Mouse (Mus musculus) kidney, adult 11 months (tissue): Measurements from ENCODE around the gene Cfap43.
"Not testable (repeated sequence)": the region's sequence is repeated elsewhere in the genome, so short reads cannot be mapped to it uniquely, and the experiment has no call there.

ENCODE experiments used
- DNase-seq: peaks from one replicate; pipeline ENCODE4 v3.0.0; 2022

Gene Cfap43

GRCm38 (mm10) chr19:47884296-47885085 is 34.6 kb downstream of the Cfap43 start:
- DNase-seq: no peak

DNA sequence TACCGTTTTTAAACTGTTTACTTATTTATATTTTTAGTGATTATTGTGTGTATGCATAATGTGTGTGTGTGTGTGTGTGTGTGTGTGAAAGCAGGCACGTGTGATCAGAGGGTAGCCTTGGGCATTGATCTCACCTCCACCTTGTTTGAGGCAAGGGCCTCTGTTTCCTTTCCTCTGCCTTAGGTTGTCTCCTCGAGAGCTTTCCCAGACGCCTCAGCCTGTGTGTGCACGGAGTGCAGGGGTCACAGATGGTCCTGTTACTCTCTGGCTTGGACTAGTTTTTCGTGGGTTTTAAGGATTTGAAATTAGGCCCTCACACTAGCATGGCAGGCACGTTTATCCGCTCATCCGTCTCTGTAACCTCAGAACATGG is 36.2 kb downstream of the Cfap43 start:
- no peak for DNase-seq

DNA sequence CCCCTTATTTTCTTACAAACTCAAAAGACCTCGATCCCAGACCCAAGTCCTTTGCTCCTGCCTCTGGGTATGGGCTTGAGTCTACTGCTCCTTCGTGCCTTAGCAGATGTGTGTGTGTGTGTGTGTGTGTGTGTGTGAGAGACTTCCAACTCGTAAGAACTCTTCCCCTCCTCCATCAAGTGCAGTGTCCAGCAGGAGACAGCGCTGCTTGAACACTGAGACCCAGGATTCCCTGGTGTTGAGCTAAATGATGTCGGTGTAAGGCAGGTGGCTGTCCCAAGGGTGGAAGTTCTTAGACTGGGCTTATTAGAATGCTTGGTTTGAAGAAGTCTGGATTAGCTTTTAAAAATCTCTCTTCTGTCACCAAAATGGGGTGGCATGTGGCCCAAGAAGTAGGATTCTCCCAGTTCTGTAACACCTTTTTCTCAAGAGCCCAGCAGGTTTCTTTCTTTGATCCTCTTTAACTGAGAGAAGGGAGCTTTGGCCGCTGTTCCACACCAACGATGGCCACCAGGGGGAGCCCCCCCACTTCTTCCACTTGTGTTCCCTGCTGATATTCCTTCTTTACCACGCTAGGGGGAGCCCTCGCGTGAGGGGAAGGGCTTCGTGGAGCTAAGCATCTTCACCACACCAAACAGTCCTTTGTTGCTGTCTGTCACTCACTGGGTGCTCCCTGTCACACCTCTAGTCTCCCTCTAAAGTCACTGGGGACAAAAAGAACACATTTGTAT is 36.8 kb downstream of the Cfap43 start:
- DNase-seq: peak; percentile 51

DNA sequence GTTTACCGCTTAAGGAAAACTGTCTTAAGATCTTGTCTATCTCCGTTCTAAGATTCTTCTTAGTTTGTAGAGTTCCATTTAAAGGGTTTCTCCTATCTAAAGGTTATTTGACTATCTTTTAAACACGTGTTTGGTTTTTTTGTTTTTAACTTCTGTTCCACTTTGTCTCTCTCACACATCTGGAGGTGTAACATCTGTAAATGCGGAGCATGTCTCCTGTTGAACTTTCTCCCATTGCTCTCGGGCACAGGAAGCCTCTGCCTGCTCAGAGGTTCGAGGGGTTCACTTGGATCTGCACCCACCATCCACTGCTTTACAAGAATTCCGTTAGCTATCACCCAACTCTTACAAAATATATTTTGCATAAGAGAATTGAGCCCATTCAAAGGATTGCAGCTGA is 37.5 kb downstream of the Cfap43 start:
- DNase-seq: no peak

GRCm38 (mm10) chr19:47876252-47876651 is 42.8 kb downstream of the Cfap43 start:
- DNase-seq: no peak

DNA sequence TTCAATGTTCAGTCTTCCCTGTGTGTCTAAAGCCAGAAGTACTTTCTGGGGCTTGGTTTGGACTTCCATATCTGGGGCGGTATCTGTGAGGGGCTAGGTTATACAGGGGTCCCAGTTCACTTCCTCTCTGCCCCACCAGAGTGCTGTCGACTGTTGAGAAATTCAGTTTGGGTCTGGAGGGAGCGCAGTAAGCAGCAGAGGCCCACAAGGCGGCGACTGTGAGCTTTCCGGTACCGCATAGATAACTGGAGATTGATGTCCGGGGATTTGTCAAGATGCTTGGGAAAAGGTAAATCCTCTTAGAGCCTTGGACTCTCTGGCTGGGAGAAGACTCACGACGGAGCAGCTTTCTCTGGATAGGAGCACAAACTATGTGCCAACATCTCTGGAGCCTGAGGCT is 47.6 kb downstream of the Cfap43 start:
- DNase-seq: no peak

GRCm38 (mm10) chr19:47870102-47870666 is 48.9 kb downstream of the Cfap43 start:
- no peak for DNase-seq

DNA sequence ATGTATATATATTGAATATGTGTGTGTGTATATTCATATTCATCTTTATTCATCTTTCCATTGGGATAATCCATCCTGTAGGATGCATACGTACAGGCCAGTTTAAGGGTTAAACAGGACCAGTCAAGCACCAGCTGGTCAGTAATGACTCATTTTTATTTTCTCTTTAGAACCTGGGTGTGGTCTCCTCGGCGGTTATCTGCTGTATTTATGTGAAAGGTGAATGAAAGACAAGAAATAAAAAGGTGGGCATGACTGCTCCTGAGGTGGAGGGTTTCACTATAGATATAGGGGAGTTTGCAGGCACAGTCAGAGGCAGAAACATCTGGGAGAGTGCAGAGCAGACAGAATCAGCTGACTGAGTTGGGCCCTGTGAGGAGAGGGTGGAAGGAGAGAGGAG is 49.6 kb downstream of the Cfap43 start:
- no peak for DNase-seq

GRCm38 (mm10) chr19:47868951-47869350 is 50.1 kb downstream of the Cfap43 start:
- DNase-seq: no peak

GRCm38 (mm10) chr19:47867628-47868175 is 51.4 kb downstream of the Cfap43 start:
- DNase-seq: no peak

GRCm38 (mm10) chr19:47865353-47865947 is 53.6 kb downstream of the Cfap43 start, which contains the start of gene Gsto2:
Gene Gsto2, plus strand, starts transcription at chr19:47865534.
- peak; percentile 94 for DNase-seq

DNA sequence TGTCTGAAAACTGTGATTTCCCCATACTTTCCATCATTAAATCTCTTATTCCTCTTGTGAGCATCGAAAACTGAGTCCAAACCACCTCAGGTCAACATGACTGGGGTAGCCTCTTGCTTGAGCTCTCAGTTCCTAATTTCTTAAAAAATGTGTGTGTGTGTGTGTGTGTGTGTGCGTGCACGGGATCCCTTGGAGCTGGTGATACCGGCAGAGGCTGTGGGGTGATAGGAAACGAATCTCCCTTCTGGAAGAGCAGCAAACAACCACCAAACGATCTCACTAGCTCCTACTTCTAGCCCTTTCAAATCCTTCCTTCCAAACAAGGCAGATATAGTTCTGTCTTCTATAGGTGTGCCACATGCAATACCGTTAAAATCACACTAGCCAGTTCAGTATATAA is 54.4 kb downstream of the Cfap43 start:
- DNase-seq: no peak

DNA sequence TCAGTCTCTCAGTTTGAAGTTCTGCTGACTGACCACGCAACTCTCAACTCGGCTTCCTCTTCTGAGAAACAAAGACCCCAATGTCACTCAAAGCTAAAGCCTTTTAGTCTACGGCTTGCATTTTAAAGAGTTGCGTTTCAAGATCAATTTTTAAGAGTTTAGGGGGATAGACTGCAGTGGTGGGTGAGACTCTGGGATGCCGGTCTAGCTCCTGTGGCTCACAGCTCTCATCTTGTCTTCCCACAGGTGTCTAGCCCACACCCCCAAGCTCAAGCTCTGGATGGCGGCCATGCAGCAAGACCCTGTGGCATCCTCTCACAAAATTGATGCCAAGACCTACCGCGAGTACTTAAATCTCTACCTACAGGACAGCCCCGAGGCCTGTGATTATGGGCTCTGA is 55.0 kb downstream of the Cfap43 start:
- DNase-seq: no peak

GRCm38 (mm10) chr19:47862581-47862980 is 56.5 kb downstream of the Cfap43 start:
- DNase-seq: no peak

DNA sequence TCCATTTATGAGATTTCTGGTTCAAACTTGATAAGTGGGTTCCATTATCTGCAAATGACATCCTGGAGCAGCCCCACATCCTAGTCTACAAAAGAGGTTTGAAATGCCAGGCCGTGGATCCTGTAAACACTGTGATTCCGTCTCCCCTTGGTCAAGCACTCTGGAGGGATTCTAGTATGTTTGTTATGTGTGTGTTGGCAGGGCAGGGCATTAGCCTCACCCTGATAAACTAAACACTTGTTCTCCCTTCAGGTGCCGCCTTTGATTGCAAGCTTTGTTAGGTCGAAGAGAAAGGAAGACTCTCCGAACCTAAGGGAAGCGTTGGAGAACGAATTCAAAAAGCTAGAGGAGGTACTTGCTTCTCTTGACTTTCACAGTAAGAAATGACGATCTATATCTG is 59.9 kb downstream of the Cfap43 start:
- no peak for DNase-seq

- DNase-seq: no peak
Observed at GRCm38 (mm10) chr19:47857957-47858942, 60.8 kb downstream of the Cfap43 start.

DNA sequence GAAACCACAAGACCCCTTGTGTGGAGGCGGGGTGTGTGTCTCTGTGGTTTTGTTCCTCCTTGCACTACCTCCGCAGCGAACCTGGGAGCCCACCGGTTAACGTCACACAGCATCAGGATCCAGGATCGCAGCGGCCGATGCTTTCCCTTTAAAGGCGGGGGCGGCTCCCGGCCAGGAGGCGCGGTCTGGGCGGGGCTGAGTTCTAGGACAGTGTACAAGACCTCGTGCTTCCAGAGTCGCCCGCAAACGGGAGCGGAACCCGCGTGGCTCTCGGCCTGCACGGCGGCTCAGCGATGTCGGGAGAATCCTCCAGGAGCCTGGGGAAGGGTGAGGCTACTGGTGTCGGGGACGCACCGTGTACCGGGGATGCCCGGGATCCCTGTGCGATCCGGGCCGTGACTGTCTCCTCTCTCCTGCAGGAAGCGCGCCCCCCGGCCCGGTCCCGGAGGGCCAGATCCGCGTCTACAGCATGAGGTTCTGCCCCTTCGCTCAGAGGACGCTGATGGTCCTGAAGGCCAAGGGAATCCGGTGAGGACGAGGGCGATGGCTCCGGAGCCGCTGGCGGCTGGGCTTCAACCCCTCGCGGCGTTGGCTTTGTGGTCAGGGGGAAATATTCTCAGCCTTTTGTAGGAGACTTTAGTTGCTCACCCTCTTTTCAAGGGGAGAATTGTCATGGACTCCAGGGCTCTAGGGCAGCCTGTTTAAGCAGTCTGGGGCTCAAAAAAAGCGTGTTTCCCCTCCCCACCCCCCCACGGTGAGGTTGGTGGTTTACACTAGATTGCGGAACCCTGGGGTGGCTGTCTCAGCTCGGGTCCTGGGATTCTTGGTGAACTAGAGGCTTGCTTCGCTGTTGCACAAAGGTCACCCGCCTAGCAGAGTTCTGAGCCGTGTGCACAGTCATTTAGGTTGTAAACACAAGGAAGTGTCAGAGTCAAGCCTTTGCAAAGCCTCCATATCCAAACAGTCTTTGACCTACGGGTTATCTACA is 64.0 kb downstream of the Cfap43 start, which contains the start of gene Gsto1:
TSS of gene Gsto1 (plus strand) at position 175 of the 988 bp plus-strand sequence.
- peak; percentile 86 for DNase-seq

DNA sequence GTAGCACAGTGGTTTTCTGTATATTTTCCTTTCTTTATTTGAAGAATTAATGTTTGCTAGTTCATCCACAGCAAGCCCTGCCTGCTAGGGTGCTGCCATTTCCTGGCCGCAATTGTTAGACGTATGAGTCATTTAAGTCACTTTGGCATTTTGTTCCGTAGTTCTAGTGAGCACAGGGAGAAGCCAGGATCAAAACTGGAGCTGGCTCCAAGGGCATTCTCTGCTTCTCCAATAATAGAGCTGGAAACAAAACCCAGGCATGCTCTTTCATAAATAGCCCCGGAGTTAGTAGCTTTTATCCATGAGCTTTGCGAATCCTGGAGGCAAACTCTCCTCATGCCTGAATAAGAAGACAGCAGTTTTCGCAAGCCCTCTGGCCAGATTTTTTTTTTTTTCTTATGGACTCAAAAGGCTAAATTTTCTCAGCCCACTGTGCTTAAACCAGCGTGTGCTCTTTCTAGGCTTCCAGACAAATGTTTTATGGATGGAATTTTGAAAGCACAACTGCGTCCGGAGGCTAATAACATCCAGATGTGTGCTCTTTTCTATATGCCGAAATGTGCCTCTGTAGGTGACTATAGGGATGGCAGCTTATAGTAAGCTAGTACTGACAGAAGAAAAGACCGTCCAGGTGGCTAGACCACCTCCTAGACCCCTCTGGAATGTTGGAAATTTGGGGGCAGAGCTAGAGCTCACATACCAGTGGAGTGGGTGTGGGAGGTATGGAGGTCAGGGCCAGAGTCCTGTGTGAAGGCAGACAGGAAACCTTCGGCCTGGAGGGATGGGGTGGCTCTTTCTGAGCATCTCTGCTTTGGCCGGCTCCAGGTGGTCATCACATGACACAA is 64.9 kb downstream of the Cfap43 start:
- DNase-seq: no peak

DNA sequence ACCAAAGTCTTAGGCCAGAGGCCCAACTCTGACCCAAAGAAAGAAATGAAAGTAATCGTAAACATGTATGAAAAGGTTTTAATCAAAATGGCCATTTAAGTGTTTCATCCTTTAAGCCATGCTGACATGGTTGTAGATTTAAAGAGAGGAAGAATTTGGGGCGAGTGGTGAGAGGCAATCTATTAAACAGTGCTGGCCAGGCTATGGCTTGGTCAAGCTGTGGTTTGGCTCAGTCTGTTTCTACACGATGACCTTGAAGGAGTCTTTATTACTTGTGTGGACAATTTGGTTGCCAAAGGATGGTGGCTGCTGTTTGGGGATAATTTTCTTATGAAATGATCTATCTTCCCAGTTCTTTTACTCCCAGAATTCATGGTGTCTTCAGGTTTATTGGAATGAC is 66.0 kb downstream of the Cfap43 start:
- no peak for DNase-seq

- not testable (repeated sequence) for DNase-seq
Observed at GRCm38 (mm10) chr19:47852131-47852530, 67.0 kb downstream of the Cfap43 start.
